Mouse (Mus musculus): ENCODE data around the gene Gm6401.
"Not testable (repeated sequence)": the region's sequence is repeated elsewhere in the genome, so short reads cannot be mapped to it uniquely, and the experiment has no call there.

DNA sequence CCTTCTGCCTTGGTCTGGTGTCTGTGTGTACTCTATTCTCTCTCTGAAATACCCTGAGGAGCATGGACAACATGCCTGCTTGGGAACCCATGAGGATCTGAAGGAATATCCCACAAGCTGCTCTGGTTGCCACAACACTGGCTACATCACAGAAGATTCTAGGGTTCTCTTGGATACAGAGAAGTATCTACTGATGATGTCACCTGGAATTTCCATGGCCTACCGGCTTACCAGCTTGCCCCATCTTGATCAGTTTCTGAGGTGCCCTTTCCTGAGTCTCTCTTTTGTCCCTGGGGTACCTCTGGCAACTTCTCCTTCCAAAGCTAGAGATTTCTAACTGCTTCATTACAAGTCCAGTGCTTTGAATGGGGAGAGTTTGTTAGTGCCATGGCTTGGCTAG, at the start of gene Gm6401:
- TF ChIP-seq CTCF (IDR thresholded peaks at IDR 0.05; ENCODE audit: insufficient read depth, low read length); POLR2A (IDR thresholded peaks at IDR 0.05; ENCODE audit: borderline replicate concordance, extremely low read depth, low read depth, low read length): not testable (repeated sequence)

All from lung, adult 2 months (tissue).